Mouse (Mus musculus): ENCODE measurements at regions not wholly inside any gene's neighbourhood (a gene's known extent, or its start where the extent isn't known, plus 50 kb on each side); places are given as distances from the start of the nearest gene placed in this dataset.
"Not testable (repeated sequence)": the region's sequence is repeated elsewhere in the genome, so short reads cannot be mapped to it uniquely, and the experiment has no call there.

- peak; percentile 3 to 30 for DNase-seq (ENCODE audit: low spot score in 2 of 2)
These were observed 129.8 kb upstream of the Adcy2 start for GRCm38 (mm10) chr13:69129056-69129620.

- no peak for DNase-seq (ENCODE audit: low spot score in 2 of 2)
These were observed 128.2 kb upstream of the Adcy2 start for GRCm38 (mm10) chr13:69127522-69127921.

- DNase-seq (ENCODE audit: low spot score in 2 of 2) = not testable (repeated sequence)
These were observed 119.4 kb upstream of the Adcy2 start for GRCm38 (mm10) chr13:69118743-69119142.

GRCm38 (mm10) chr13:69109168-69109567 lies 109.8 kb upstream of the Adcy2 start:
- DNase-seq (ENCODE audit: low spot score in 2 of 2) = no peak

GRCm38 (mm10) chr13:69086613-69087012 lies 87.3 kb upstream of the Adcy2 start:
- peak; percentile 42 to 88 for DNase-seq (ENCODE audit: low spot score in 2 of 2)

- DNase-seq (ENCODE audit: low spot score in 2 of 2) = no peak
These were observed 71.0 kb upstream of the Adcy2 start for GRCm38 (mm10) chr13:69070336-69070735.

GRCm38 (mm10) chr13:69069817-69070216 lies 70.5 kb upstream of the Adcy2 start:
- no peak for DNase-seq (ENCODE audit: low spot score in 2 of 2)

- no peak for DNase-seq (ENCODE audit: low spot score in 2 of 2)
These were observed 67.3 kb upstream of the Adcy2 start for GRCm38 (mm10) chr13:69066636-69067035.

GRCm38 (mm10) chr13:69065285-69065684 lies 65.9 kb upstream of the Adcy2 start:
- DNase-seq (ENCODE audit: low spot score in 2 of 2) = no peak

- no peak for DNase-seq (ENCODE audit: low spot score in 2 of 2)
These were observed 63.4 kb upstream of the Adcy2 start for GRCm38 (mm10) chr13:69062692-69063233.

GRCm38 (mm10) chr13:69061436-69061835 lies 62.1 kb upstream of the Adcy2 start:
- DNase-seq (ENCODE audit: low spot score in 2 of 2) = no peak
